Mouse (Mus musculus): ENCODE data around the gene Kif6. TPM values are rescaled to one million over a fixed set of nuclear protein-coding genes. Genes with fewer than 3 reads are reported as not detected.

The Kif6 gene
- total RNA-seq, 2 experiments from 2014 or later: not detected

GRCm38 (mm10) chr17:49894471-49894870 lies 279.5 kb downstream of the Kif6 start:
- DNase-seq (ENCODE audit: low spot score): no peak

- peak; percentile 73 for DNase-seq (ENCODE audit: low spot score)
Measured at GRCm38 (mm10) chr17:49898849-49899331, 284.0 kb downstream of the Kif6 start.

- DNase-seq (ENCODE audit: low spot score): no peak
Measured at GRCm38 (mm10) chr17:49902613-49903012, 287.7 kb downstream of the Kif6 start.

GRCm38 (mm10) chr17:49923429-49923828 lies 308.5 kb downstream of the Kif6 start:
- DNase-seq (ENCODE audit: low spot score): no peak

GRCm38 (mm10) chr17:49927611-49928010 lies 312.7 kb downstream of the Kif6 start:
- DNase-seq (ENCODE audit: low spot score): no peak

- DNase-seq (ENCODE audit: low spot score): no peak
Measured at GRCm38 (mm10) chr17:49933806-49934205, 318.9 kb downstream of the Kif6 start.

GRCm38 (mm10) chr17:49934586-49934985 lies 319.6 kb downstream of the Kif6 start:
- DNase-seq (ENCODE audit: low spot score): no peak

- peak; percentile 59 for DNase-seq (ENCODE audit: low spot score)
Measured at GRCm38 (mm10) chr17:49935602-49936205, 320.8 kb downstream of the Kif6 start.

- no peak for DNase-seq (ENCODE audit: low spot score)
Measured at GRCm38 (mm10) chr17:49936214-49936613, 321.3 kb downstream of the Kif6 start.

GRCm38 (mm10) chr17:49939146-49939545 lies 324.2 kb downstream of the Kif6 start:
- DNase-seq (ENCODE audit: low spot score): no peak

GRCm38 (mm10) chr17:49942674-49943073 lies 327.7 kb downstream of the Kif6 start:
- DNase-seq (ENCODE audit: low spot score): no peak

- DNase-seq (ENCODE audit: low spot score): peak; percentile 79
Measured at GRCm38 (mm10) chr17:49951491-49951855, 336.5 kb downstream of the Kif6 start.

- DNase-seq (ENCODE audit: low spot score): peak; percentile 16
Measured at GRCm38 (mm10) chr17:49951856-49952607, 337.1 kb downstream of the Kif6 start.

- no peak for DNase-seq (ENCODE audit: low spot score)
Measured at GRCm38 (mm10) chr17:49959021-49959420, 344.1 kb downstream of the Kif6 start.

Other genes starting within 250 kb of the Kif6 start
- gene Mocs1, start 186.8 kb upstream of the Kif6 start, total RNA-seq (2021): 10 to 100 TPM; 16.5 to 16.9 TPM
- 1 to 10 TPM; 3.6 to 4.0 TPM for gene Daam2, start 50.8 kb upstream of the Kif6 start, total RNA-seq (2021)